Mouse (Mus musculus) kidney, embryonic 15.5 days (tissue): Measurements from ENCODE around the gene Rtp3. TPM values are rescaled to one million over a fixed set of nuclear protein-coding genes. Genes with fewer than 3 reads are reported as not detected.

Source experiments
- ATAC-seq: fragments of 200-750 bp; cut with Nextera tagmentation; replicated peaks from 2 replicates; pipeline ENCODE4 v1.8.0; 2017; ENCODE audit warnings: moderate TSS enrichment; ENCODE audit not compliant: low FRiP score
- H3K27ac ChIP-seq: fragments of 300-500 bp; sonication (generic); 2 replicates; pipeline ENCODE4 v1.5.1; 2015; ENCODE audit warnings: mild to moderate bottlenecking, inconsistent platforms
- H3K27me3 ChIP-seq: fragments of 300-500 bp; sonication (generic); 2 replicates; pipeline ENCODE4 v1.6.1; 2015; ENCODE audit warnings: inconsistent platforms
- H3K36me3 ChIP-seq: fragments of 300-500 bp; sonication (generic); 2 replicates; pipeline ENCODE4 v1.6.1; 2015; ENCODE audit warnings: inconsistent platforms
- H3K4me1 ChIP-seq: fragments of 300-500 bp; sonication (generic); 2 replicates; pipeline ENCODE4 v1.6.1; 2015; ENCODE audit warnings: inconsistent platforms
- H3K4me2 ChIP-seq: fragments of 300-500 bp; sonication (generic); 2 replicates; pipeline ENCODE4 v1.6.1; 2015; ENCODE audit warnings: moderate library complexity, mild to moderate bottlenecking, inconsistent platforms
- H3K4me3 ChIP-seq: fragments of 300-500 bp; sonication (generic); replicated peaks from 2 replicates; pipeline ENCODE4 v1.5.1; 2015; ENCODE audit warnings: mild to moderate bottlenecking, inconsistent platforms
- H3K9ac ChIP-seq: fragments of 300-500 bp; sonication (generic); 2 replicates; pipeline ENCODE4 v1.6.1; 2015; ENCODE audit warnings: mild to moderate bottlenecking, inconsistent platforms
- H3K9me3 ChIP-seq: fragments of 300-500 bp; sonication (generic); replicated peaks from 2 replicates; pipeline ENCODE4 v1.6.1; 2016; ENCODE audit warnings: inconsistent platforms
- WGBS: fragments of 180-500 bp; shearing (Covaris S2); methylation state at CpG from one replicate; pipeline ENCODE4 v1.1.7; 2015; ENCODE audit warnings: mixed read lengths; 5-methylcytosine and 5-hydroxymethylcytosine counted together
- polyA plus RNA-seq: library from polyadenylated mRNA; unstranded; fragments of >200 nt; fragmentation: Nextera tagmentation; extraction: Ambion mirVana; gene quantifications from 2 replicates; pipeline ENCODE4 v1.2.1, GENCODE M21; 2015

Gene Rtp3
- polyA plus RNA-seq: 0.86 and 1.0 TPM in 2 replicates

GRCm38 (mm10) chr9:110990204-110990603 lies at the start of gene Rtp3:
Gene Rtp3, minus strand, starts transcription at chr9:110990583.
- H3K27me3 ChIP-seq: no peaks in the 10 kb centered on the region
- no peak for ATAC-seq
- H3K4me3 ChIP-seq: no peak within 1 kb of the TSS
- 59% methylated on average over 6 of the region's 6 CpGs for WGBS
- no peak within 1 kb of the TSS for H3K9ac ChIP-seq
- no peaks in the 10 kb centered on the region for H3K9me3 ChIP-seq
- H3K27ac ChIP-seq: no peak within 1 kb of the TSS
- 0 out of 2 replicates have a peak, but pooled peaks cover 4% of the 10 kb centered on the region for H3K4me1 ChIP-seq
- H3K36me3 ChIP-seq: no peaks in the 10 kb centered on the region
- no peak within 1 kb of the TSS for H3K4me2 ChIP-seq

- Histone ChIP-seq H3K27ac (no peak overlapping the region), H3K36me3 (no peaks in the 10 kb centered on the region), H3K9me3 (no peaks in the 10 kb centered on the region), H3K9ac (no peak overlapping the region), H3K27me3 (no peaks in the 10 kb centered on the region), H3K4me2 (no peak overlapping the region), H3K4me3 (no peak overlapping the region), H3K4me1 (peaks cover 4% of the 10 kb centered on the region)
- ATAC-seq: no peak
- WGBS: 72% methylated on average over 4 of the region's 4 CpGs
Observed at GRCm38 (mm10) chr9:111039966-111040365, 49.6 kb upstream of the Rtp3 start.

- Histone ChIP-seq H3K9ac (no peak overlapping the region), H3K4me3 (no peak overlapping the region), H3K4me2 (no peak overlapping the region), H3K9me3 (no peaks in the 10 kb centered on the region), H3K36me3 (no peaks in the 10 kb centered on the region), H3K4me1 (peaks cover 6% of the 10 kb centered on the region), H3K27ac (no peak overlapping the region), H3K27me3 (no peaks in the 10 kb centered on the region)
- no peak for ATAC-seq
- WGBS: 86% methylated on average over 4 of the region's 4 CpGs
Observed at GRCm38 (mm10) chr9:111033717-111034116, 43.3 kb upstream of the Rtp3 start.

GRCm38 (mm10) chr9:111026791-111027190 lies 36.4 kb upstream of the Rtp3 start:
- no peaks in the 10 kb centered on the region for H3K4me1 ChIP-seq
- no peaks in the 10 kb centered on the region for H3K36me3 ChIP-seq
- WGBS: 86% methylated on average over 10 of the region's 10 CpGs
- no peaks in the 10 kb centered on the region for H3K9me3 ChIP-seq
- H3K9ac ChIP-seq: no peak overlapping the region
- H3K27me3 ChIP-seq: no peaks in the 10 kb centered on the region
- no peak for ATAC-seq
- no peak overlapping the region for H3K27ac ChIP-seq
- H3K4me2 ChIP-seq: no peak overlapping the region
- no peak overlapping the region for H3K4me3 ChIP-seq

- no peak within 1 kb of the TSS for H3K4me3 ChIP-seq
- WGBS: 72% methylated on average over 5 of the region's 5 CpGs
- ATAC-seq: no peak
- no peak within 1 kb of the TSS for H3K27ac ChIP-seq
- no peaks in the 10 kb centered on the region for H3K27me3 ChIP-seq
- H3K9me3 ChIP-seq: no peaks in the 10 kb centered on the region
- no peak within 1 kb of the TSS for H3K9ac ChIP-seq
- H3K36me3 ChIP-seq: no peaks in the 10 kb centered on the region
- no peaks in the 10 kb centered on the region for H3K4me1 ChIP-seq
- H3K4me2 ChIP-seq: no peak within 1 kb of the TSS
Observed at GRCm38 (mm10) chr9:111019022-111019421, 28.6 kb upstream of the Rtp3 start, which contains the start of gene Ltf. Gene Ltf, plus strand, starts transcription at chr9:111019271.

GRCm38 (mm10) chr9:111015658-111016057 lies 25.3 kb upstream of the Rtp3 start:
- 85% methylated on average over 4 of the region's 4 CpGs for WGBS

GRCm38 (mm10) chr9:111012041-111012440 lies 21.7 kb upstream of the Rtp3 start:
- Histone ChIP-seq H3K9ac (no peak overlapping the region), H3K9me3 (no peaks in the 10 kb centered on the region), H3K36me3 (no peaks in the 10 kb centered on the region), H3K4me1 (peaks cover 10% of the 10 kb centered on the region; the same call in 1 of the 2 replicates), H3K27me3 (no peaks in the 10 kb centered on the region), H3K4me2 (no peak overlapping the region), H3K27ac (no peak overlapping the region), H3K4me3 (no peak overlapping the region)
- 79% methylated on average over 3 of the region's 3 CpGs for WGBS
- ATAC-seq: no peak

More at GRCm38 (mm10) chr9:111015658-111016057, 25.3 kb upstream of the Rtp3 start:
- no peaks in the 10 kb centered on the region for H3K36me3 ChIP-seq
- no peaks in the 10 kb centered on the region for H3K27me3 ChIP-seq
- no peak overlapping the region for H3K9ac ChIP-seq
- no peak overlapping the region for H3K4me2 ChIP-seq
- H3K27ac ChIP-seq: no peak overlapping the region
- ATAC-seq: no peak
- no peaks in the 10 kb centered on the region for H3K9me3 ChIP-seq
- peaks cover 10% of the 10 kb centered on the region; the same call in 1 of the 2 replicates for H3K4me1 ChIP-seq
- no peak overlapping the region for H3K4me3 ChIP-seq

- H3K9ac ChIP-seq: no peak overlapping the region
- no peaks in the 10 kb centered on the region for H3K27me3 ChIP-seq
- H3K9me3 ChIP-seq: no peaks in the 10 kb centered on the region
- H3K4me3 ChIP-seq: no peak overlapping the region
- peaks cover 10% of the 10 kb centered on the region; the same call in 1 of the 2 replicates for H3K4me1 ChIP-seq
- H3K36me3 ChIP-seq: no peaks in the 10 kb centered on the region
- ATAC-seq: peak; percentile 56; the same call in 1 of the 2 replicates
- WGBS: 61% methylated on average over 9 of the region's 9 CpGs
- H3K27ac ChIP-seq: no peak overlapping the region
- H3K4me2 ChIP-seq: no peak overlapping the region
Observed at GRCm38 (mm10) chr9:111011550-111011949, 21.2 kb upstream of the Rtp3 start.

GRCm38 (mm10) chr9:111009763-111010162 lies 19.4 kb upstream of the Rtp3 start:
- Histone ChIP-seq H3K36me3 (no peaks in the 10 kb centered on the region), H3K9me3 (no peaks in the 10 kb centered on the region), H3K27me3 (no peaks in the 10 kb centered on the region), H3K4me1 (peaks cover 10% of the 10 kb centered on the region; the same call in 1 of the 2 replicates), H3K4me2 (no peak overlapping the region), H3K4me3 (no peak overlapping the region), H3K27ac (no peak overlapping the region), H3K9ac (no peak overlapping the region)
- WGBS: 69% methylated on average over 3 of the region's 3 CpGs
- no peak for ATAC-seq

- H3K4me1 ChIP-seq: peaks cover 4% of the 10 kb centered on the region; the same call in 1 of the 2 replicates
- ATAC-seq: no peak
- no peak overlapping the region for H3K27ac ChIP-seq
- H3K27me3 ChIP-seq: no peaks in the 10 kb centered on the region
- H3K9ac ChIP-seq: no peak overlapping the region
- WGBS: 96% methylated on average over 2 of the region's 2 CpGs
- no peaks in the 10 kb centered on the region for H3K36me3 ChIP-seq
- H3K4me3 ChIP-seq: no peak overlapping the region
- H3K4me2 ChIP-seq: no peak overlapping the region
- no peaks in the 10 kb centered on the region for H3K9me3 ChIP-seq
Observed at GRCm38 (mm10) chr9:111006544-111006943, 16.2 kb upstream of the Rtp3 start.

- no peak overlapping the region for H3K9ac ChIP-seq
- no peak overlapping the region for H3K27ac ChIP-seq
- H3K4me2 ChIP-seq: no peak overlapping the region
- H3K4me1 ChIP-seq: no peaks in the 10 kb centered on the region
- no peak for ATAC-seq
- H3K9me3 ChIP-seq: no peaks in the 10 kb centered on the region
- no peaks in the 10 kb centered on the region for H3K27me3 ChIP-seq
- 95% methylated on average over 9 of the region's 9 CpGs for WGBS
- no peaks in the 10 kb centered on the region for H3K36me3 ChIP-seq
- no peak overlapping the region for H3K4me3 ChIP-seq
Observed at GRCm38 (mm10) chr9:111003279-111003678, 12.9 kb upstream of the Rtp3 start.

- Histone ChIP-seq H3K36me3 (no peaks in the 10 kb centered on the region), H3K9ac (no peak overlapping the region), H3K27me3 (no peaks in the 10 kb centered on the region), H3K27ac (no peak overlapping the region), H3K4me2 (no peak overlapping the region), H3K9me3 (no peaks in the 10 kb centered on the region), H3K4me3 (no peak overlapping the region), H3K4me1 (no peaks in the 10 kb centered on the region)
- WGBS: 76% methylated on average over 12 of the region's 12 CpGs
- ATAC-seq: no peak
Observed at GRCm38 (mm10) chr9:111001621-111002020, 11.2 kb upstream of the Rtp3 start.

- no peaks in the 10 kb centered on the region for H3K9me3 ChIP-seq
- no peaks in the 10 kb centered on the region for H3K36me3 ChIP-seq
- no peak overlapping the region for H3K27ac ChIP-seq
- H3K4me3 ChIP-seq: no peak overlapping the region
- no peaks in the 10 kb centered on the region for H3K27me3 ChIP-seq
- 0 out of 2 replicates have a peak, but pooled peaks cover 2% of the 10 kb centered on the region for H3K4me1 ChIP-seq
- no peak for ATAC-seq
- H3K4me2 ChIP-seq: no peak overlapping the region
- WGBS: 79% methylated on average over 10 of the region's 10 CpGs
- H3K9ac ChIP-seq: no peak overlapping the region
Observed at GRCm38 (mm10) chr9:110999856-111000255, 9.5 kb upstream of the Rtp3 start.
